Mouse (Mus musculus): ENCODE data around the gene Trim67. TPM values are rescaled to one million over a fixed set of nuclear protein-coding genes. Genes with fewer than 3 reads are reported as not detected.

Gene Trim67
- total RNA-seq, 1 experiment = 0.40 TPM

DNA sequence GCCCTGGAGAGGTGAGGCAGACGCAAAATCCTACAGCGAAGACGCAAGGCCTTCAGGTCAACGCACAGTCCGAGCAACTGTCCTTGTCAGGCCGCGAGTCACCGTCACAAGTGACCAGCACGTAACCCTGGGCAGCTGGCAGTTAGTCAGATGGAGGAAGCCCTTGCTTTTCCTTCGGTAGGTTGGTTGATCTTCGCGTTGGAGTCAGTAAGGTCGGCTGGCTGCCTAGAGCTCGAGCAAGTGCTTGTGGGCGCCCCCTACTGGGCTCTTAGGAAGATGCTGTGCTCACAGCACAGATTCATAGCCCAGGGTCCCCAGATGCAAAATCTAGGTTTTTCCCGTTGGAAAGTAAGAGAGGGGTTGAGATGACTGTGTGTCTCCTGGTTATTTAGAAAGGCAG lies 17.2 kb upstream of the Trim67 start:
- Histone ChIP-seq H3K9ac (ENCODE audit: insufficient read depth, low read depth, low read length, poor library complexity, severe bottlenecking) (no peak overlapping the region), H3K4me3 (ENCODE audit: insufficient read depth in 1 of 2, low read depth in 1 of 2, low read length in 2 of 2, poor library complexity in 1 of 2, severe bottlenecking in 1 of 2) (no peak overlapping the region), H3K4me1 (ENCODE audit: control insufficient read depth in 2 of 2, insufficient read depth in 2 of 2, low read length in 2 of 2, poor library complexity in 1 of 2) (peaks cover 0 to 4% of the 10 kb centered on the region in 2 experiments; a peak in 1 of 4 replicates), H3K36me3 (ENCODE audit: control insufficient read depth, insufficient read depth, low read length, poor library complexity, severe bottlenecking) (no peaks in the 10 kb centered on the region), H3K9me3 (ENCODE audit: control insufficient read depth, insufficient read depth, low read depth, low read length) (no peaks in the 10 kb centered on the region), H3K27ac (ENCODE audit: insufficient read depth, low read depth, low read length, poor library complexity, severe bottlenecking) (no peak overlapping the region)
- TF ChIP-seq HCFC1 (IDR thresholded peaks at IDR 0.05; ENCODE audit: borderline replicate concordance, insufficient read depth, low read length) = no peak
- no peak for TF ChIP-seq MAFK (IDR thresholded peaks at IDR 0.05; ENCODE audit: insufficient read depth, low read depth, low read length)
- peak; percentile 68 for DNase-seq (ENCODE audit: low read depth, low spot score)
- in situ Hi-C loops (cut with MboI; ENCODE audit: low sequenced_read_pairs in 2 of 2, unreplicated experiment in 2 of 2) = no loop called here

GRCm38 (mm10) chr8:124780236-124780635 lies 12.7 kb upstream of the Trim67 start:
- in situ Hi-C loops (cut with MboI; ENCODE audit: low sequenced_read_pairs in 2 of 2, unreplicated experiment in 2 of 2) = no loop called here
- Histone ChIP-seq H3K36me3 (ENCODE audit: control insufficient read depth, insufficient read depth, low read length, poor library complexity, severe bottlenecking) (no peaks in the 10 kb centered on the region), H3K9me3 (ENCODE audit: control insufficient read depth, insufficient read depth, low read depth, low read length) (no peaks in the 10 kb centered on the region), H3K4me1 (ENCODE audit: control insufficient read depth in 2 of 2, insufficient read depth in 2 of 2, low read length in 2 of 2, poor library complexity in 1 of 2) (peaks cover 0 to 7% of the 10 kb centered on the region in 2 experiments; a peak in 1 of 4 replicates), H3K9ac (ENCODE audit: insufficient read depth, low read depth, low read length, poor library complexity, severe bottlenecking) (no peak overlapping the region), H3K4me3 (ENCODE audit: insufficient read depth in 1 of 2, low read depth in 1 of 2, low read length in 2 of 2, poor library complexity in 1 of 2, severe bottlenecking in 1 of 2) (no peak overlapping the region), H3K27ac (ENCODE audit: insufficient read depth, low read depth, low read length, poor library complexity, severe bottlenecking) (no peak overlapping the region)
- DNase-seq (ENCODE audit: low read depth, low spot score) = no peak
- TF ChIP-seq CHD2 (IDR thresholded peaks at IDR 0.05; ENCODE audit: low read depth, low read length) (no peak), HCFC1 (IDR thresholded peaks at IDR 0.05; ENCODE audit: borderline replicate concordance, insufficient read depth, low read length) (no peak), MAFK (IDR thresholded peaks at IDR 0.05; ENCODE audit: insufficient read depth, low read depth, low read length) (no peak), ZC3H11A (IDR thresholded peaks at IDR 0.05; ENCODE audit: borderline replicate concordance, low read depth, low read length) (no peak), ZNF384 (IDR thresholded peaks at IDR 0.05; ENCODE audit: low read depth, low read length) (no peak)

DNA sequence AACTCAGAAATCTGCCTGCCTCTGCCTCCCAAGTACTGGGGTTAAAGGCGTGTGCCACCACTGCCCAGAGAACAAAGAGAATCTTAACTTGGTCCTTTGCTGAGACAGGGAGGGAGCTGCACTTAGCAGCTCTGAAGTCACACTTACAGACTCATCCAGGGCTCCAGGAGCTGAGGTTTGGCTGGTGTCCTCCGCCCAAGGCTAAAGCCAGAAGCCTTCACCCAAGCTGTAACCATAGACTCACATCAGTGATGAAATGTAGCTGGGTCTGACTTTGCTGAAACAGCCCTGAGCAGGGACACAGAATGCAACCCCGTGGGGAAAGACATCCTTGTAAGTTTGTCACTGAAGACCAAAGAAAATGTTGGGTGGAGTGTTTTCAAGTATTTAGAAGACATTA lies 10.5 kb upstream of the Trim67 start:
- no peak for TF ChIP-seq HCFC1 (IDR thresholded peaks at IDR 0.05; ENCODE audit: borderline replicate concordance, insufficient read depth, low read length)
- Histone ChIP-seq H3K4me1 (ENCODE audit: control insufficient read depth in 2 of 2, insufficient read depth in 2 of 2, low read length in 2 of 2, poor library complexity in 1 of 2) (peaks cover 0 to 8% of the 10 kb centered on the region in 2 experiments; a peak in 1 of 4 replicates), H3K4me3 (ENCODE audit: insufficient read depth in 1 of 2, low read depth in 1 of 2, low read length in 2 of 2, poor library complexity in 1 of 2, severe bottlenecking in 1 of 2) (no peak overlapping the region), H3K27ac (ENCODE audit: insufficient read depth, low read depth, low read length, poor library complexity, severe bottlenecking) (no peak overlapping the region), H3K36me3 (ENCODE audit: control insufficient read depth, insufficient read depth, low read length, poor library complexity, severe bottlenecking) (no peaks in the 10 kb centered on the region), H3K9ac (ENCODE audit: insufficient read depth, low read depth, low read length, poor library complexity, severe bottlenecking) (no peak overlapping the region), H3K9me3 (ENCODE audit: control insufficient read depth, insufficient read depth, low read depth, low read length) (no peaks in the 10 kb centered on the region)
- in situ Hi-C loops (cut with MboI; ENCODE audit: low sequenced_read_pairs in 2 of 2, unreplicated experiment in 2 of 2) = no loop called here
- no peak for DNase-seq (ENCODE audit: low read depth, low spot score)

DNA sequence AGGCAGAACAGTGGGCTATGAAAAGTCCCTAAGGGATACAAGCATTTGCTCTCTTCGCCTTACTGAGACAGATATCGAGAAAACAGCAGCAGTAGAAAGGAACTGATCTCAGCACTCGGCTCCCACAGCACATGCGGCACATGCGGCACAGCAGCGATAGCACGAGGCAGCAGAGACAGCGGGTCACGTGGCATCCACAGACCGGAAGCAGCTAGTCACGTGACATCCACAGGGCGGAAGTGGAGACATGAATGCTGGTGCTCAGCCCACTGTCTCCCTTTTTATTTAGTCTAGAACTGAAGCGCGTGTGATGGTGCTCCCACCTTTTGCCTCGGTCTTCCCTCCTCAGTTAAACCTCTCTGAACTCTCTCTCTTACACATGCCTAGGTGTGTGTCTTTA lies 9.7 kb upstream of the Trim67 start:
- Histone ChIP-seq H3K9ac (ENCODE audit: insufficient read depth, low read depth, low read length, poor library complexity, severe bottlenecking) (no peak overlapping the region), H3K27ac (ENCODE audit: insufficient read depth, low read depth, low read length, poor library complexity, severe bottlenecking) (no peak overlapping the region), H3K9me3 (ENCODE audit: control insufficient read depth, insufficient read depth, low read depth, low read length) (no peaks in the 10 kb centered on the region), H3K36me3 (ENCODE audit: control insufficient read depth, insufficient read depth, low read length, poor library complexity, severe bottlenecking) (no peaks in the 10 kb centered on the region), H3K4me3 (ENCODE audit: insufficient read depth in 1 of 2, low read depth in 1 of 2, low read length in 2 of 2, poor library complexity in 1 of 2, severe bottlenecking in 1 of 2) (peak overlapping the region in 1 of 2 experiments; percentile 17; a peak in 1 of 4 replicates), H3K4me1 (ENCODE audit: control insufficient read depth in 2 of 2, insufficient read depth in 2 of 2, low read length in 2 of 2, poor library complexity in 1 of 2) (peaks cover 0 to 8% of the 10 kb centered on the region in 2 experiments; a peak in 1 of 4 replicates)
- TF ChIP-seq ZC3H11A (IDR thresholded peaks at IDR 0.05; ENCODE audit: borderline replicate concordance, low read depth, low read length) (no peak), MAFK (IDR thresholded peaks at IDR 0.05; ENCODE audit: insufficient read depth, low read depth, low read length) (no peak), CHD2 (IDR thresholded peaks at IDR 0.05; ENCODE audit: low read depth, low read length) (no peak), ZNF384 (IDR thresholded peaks at IDR 0.05; ENCODE audit: low read depth, low read length) (no peak), HCFC1 (IDR thresholded peaks at IDR 0.05; ENCODE audit: borderline replicate concordance, insufficient read depth, low read length) (no peak)
- no peak for DNase-seq (ENCODE audit: low read depth, low spot score)
- in situ Hi-C loops (cut with MboI; ENCODE audit: low sequenced_read_pairs in 2 of 2, unreplicated experiment in 2 of 2) = no loop called here

DNA sequence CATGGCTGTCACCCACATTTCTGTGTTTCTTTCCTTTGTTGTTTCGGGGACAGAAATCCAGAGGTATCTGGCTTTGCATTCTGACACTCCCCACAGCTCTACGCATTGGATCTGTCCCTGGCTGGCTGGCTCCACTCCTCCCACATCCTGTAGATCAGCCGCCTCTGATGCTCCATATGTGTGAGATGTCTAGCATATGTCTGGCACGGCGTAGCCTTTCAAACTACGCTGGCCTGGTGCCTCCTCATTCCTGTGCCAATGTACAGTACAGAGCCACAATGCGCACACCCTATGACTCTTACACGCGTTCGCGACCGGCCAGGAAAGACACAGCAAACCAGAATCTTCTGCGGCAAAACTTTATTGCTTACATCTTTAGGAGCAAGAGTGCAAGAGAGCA lies 8.3 kb upstream of the Trim67 start:
- in situ Hi-C loops (cut with MboI; ENCODE audit: low sequenced_read_pairs in 2 of 2, unreplicated experiment in 2 of 2) = no loop called here
- H3K9ac ChIP-seq (ENCODE audit: insufficient read depth, low read depth, low read length, poor library complexity, severe bottlenecking) = no peak overlapping the region
- no peak overlapping the region for H3K4me3 ChIP-seq (ENCODE audit: insufficient read depth in 1 of 2, low read depth in 1 of 2, low read length in 2 of 2, poor library complexity in 1 of 2, severe bottlenecking in 1 of 2)
- H3K36me3 ChIP-seq (ENCODE audit: control insufficient read depth, insufficient read depth, low read length, poor library complexity, severe bottlenecking) = no peaks in the 10 kb centered on the region
- H3K9me3 ChIP-seq (ENCODE audit: control insufficient read depth, insufficient read depth, low read depth, low read length) = no peaks in the 10 kb centered on the region
- no peak overlapping the region for H3K27ac ChIP-seq (ENCODE audit: insufficient read depth, low read depth, low read length, poor library complexity, severe bottlenecking)
- H3K4me1 ChIP-seq (ENCODE audit: control insufficient read depth in 2 of 2, insufficient read depth in 2 of 2, low read length in 2 of 2, poor library complexity in 1 of 2) = peaks cover 0 to 8% of the 10 kb centered on the region in 2 experiments; a peak in 1 of 4 replicates
- DNase-seq (ENCODE audit: low read depth, low spot score) = no peak
- TF ChIP-seq ZNF384 (IDR thresholded peaks at IDR 0.05; ENCODE audit: low read depth, low read length) (no peak), HCFC1 (IDR thresholded peaks at IDR 0.05; ENCODE audit: borderline replicate concordance, insufficient read depth, low read length) (no peak), CHD2 (IDR thresholded peaks at IDR 0.05; ENCODE audit: low read depth, low read length) (no peak), ZC3H11A (IDR thresholded peaks at IDR 0.05; ENCODE audit: borderline replicate concordance, low read depth, low read length) (no peak)

Measured in ES-E14 (cell line).